Mouse (Mus musculus) thymus, adult 2 months (tissue): Measurements from ENCODE around the gene Tbc1d24.

Experiments used
- CTCF ChIP-seq: fragments of 200-500 bp; IDR thresholded peaks from 2 replicates; pipeline ENCODE4 v1.5.1; 2012; ENCODE audit warnings: mild to moderate bottlenecking, control low read depth, low read length, moderate library complexity, borderline replicate concordance; ENCODE audit not compliant: control insufficient read depth, poor library complexity, insufficient read depth; ENCODE audit errors: extremely low read depth
- POLR2A ChIP-seq: fragments of 200-500 bp; IDR thresholded peaks from 2 replicates; pipeline ENCODE4 v1.6.1; 2012; ENCODE audit warnings: mild to moderate bottlenecking, low read length, control low read depth, moderate library complexity; ENCODE audit not compliant: control insufficient read depth, poor library complexity, insufficient read depth; ENCODE audit errors: extremely low read depth

DNA sequence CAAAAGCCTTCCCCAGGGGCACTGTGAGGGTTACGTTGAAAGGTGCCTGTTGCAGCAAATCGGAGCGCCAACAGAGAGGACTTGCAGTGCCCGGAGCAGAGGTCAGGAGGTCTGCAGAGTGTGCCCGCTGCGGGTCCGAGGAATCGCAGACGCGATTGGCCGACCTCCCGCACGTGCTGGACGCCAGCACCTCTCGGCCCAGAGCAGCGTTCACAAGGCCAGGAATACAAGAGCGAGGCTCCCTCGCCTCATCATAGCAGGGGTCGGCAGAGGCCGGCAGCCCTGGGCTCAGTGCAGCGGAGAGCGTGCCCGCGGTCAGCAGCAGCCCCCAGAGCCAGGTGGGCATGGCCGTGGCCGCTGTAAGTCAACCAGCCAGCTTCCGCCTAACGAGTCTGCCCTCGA, 3.3 kb upstream of the Tbc1d24 start:
- no peak for TF ChIP-seq POLR2A
- no peak for TF ChIP-seq CTCF
